Mouse (Mus musculus) gastrocnemius, adult 18-20 months (tissue): ENCODE data around the gene Gm20721. TPM values are rescaled to one million over a fixed set of nuclear protein-coding genes. Genes with fewer than 3 reads are reported as not detected.

Experiments
- DNase-seq: peaks from one replicate; pipeline ENCODE4 v3.0.0; 2021; ENCODE audit warnings: low spot score
- total RNA-seq, 2 experiments: library from RNA; stranded (reverse); gene quantifications; 2 replicates each; pipeline ENCODE4 v1.2.3; 2021

Gene Gm20721
- total RNA-seq, 2 experiments from 2014 or later = 1.9 TPM

DNA sequence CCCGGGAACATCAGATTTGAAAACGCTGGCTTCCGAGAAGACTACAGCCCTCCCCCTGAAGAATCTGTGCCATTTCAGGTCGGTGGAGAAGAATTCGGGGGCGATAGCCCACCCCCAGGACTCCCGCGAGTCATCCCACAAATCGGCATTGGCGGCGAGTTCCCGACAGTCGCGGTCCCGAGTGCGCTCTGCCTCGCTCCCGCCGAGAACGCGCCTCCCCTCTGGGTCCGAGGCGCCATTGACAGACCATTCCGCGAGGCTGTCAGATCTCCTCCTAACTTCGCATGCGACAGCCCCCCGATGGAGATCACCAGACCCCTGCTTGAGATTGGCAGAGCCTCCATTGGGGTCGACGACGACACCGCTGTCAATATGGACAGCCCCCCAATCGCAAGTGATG, 48.0 kb downstream of the Gm20721 start:
- no peak for DNase-seq

DNA sequence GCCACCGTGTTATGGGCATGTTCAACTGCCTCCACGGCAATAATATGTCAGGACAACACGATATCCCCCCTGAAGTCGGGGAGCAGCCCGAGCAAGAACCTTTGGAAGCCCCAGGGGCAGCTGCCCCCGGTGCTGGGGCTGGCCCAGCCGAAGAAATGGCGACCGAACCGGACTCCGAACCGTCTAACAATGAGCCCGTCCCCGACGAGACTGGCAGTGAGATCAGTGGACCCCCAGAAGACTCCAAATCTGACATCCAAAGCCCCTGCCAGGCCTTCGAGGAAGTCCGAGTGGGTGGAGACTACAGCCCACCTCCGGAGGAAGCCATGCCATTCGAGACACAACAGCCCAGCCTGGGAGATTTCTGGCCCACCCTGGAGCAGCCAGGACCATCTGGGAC, 48.7 kb downstream of the Gm20721 start:
- DNase-seq = no peak

DNA sequence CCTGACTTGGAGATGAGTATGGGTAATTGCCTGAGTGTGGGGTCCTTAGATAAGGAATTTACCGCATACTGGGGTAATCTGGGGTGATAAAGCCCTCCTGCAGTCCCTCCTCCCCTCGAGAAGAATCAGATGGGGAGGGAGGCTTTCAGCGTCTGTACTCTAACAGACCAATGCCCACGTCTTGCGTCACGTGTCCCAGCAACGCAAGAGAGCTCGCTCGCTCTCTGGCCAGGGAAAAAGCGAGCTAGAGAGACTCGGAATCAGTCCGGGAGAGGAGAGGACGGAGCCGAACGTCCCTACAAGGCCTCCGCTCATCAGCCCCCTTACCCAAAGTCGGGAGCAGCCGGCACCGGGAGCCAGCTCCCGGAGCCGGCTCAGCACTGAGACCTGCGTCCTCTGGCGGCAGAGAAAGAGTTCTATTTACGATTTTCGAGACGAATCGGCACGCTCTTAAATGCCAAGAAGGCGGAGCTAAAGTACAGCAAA, 49.4 kb downstream of the Gm20721 start:
- peak; percentile 12 for DNase-seq

DNA sequence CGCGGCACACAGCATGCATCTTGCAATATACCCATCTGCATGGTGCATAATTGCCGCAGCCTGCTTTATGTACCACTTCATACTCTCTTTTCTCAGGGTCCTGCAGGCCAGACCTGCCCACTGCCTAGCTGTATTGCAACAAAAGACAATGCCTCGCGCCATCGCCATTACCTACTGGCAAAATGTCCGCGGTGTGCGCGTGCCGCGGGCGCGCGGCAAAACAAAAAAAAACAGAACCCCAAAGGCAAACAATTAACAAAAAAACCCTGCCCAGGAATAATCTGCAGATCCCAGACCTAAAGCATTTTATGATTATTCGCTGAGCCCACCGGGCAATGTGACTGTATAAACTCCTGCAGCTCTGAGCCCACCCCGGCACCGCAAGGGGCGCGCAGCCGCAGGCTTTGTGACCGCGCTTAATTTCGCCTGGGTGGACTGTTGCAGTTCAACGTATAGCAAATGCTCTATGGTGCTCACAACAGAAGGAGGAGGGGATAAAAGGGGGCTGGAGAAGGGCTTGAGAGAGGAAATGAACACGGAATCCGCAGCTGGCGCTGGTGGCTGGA, 50.5 kb downstream of the Gm20721 start:
- no peak for DNase-seq

DNA sequence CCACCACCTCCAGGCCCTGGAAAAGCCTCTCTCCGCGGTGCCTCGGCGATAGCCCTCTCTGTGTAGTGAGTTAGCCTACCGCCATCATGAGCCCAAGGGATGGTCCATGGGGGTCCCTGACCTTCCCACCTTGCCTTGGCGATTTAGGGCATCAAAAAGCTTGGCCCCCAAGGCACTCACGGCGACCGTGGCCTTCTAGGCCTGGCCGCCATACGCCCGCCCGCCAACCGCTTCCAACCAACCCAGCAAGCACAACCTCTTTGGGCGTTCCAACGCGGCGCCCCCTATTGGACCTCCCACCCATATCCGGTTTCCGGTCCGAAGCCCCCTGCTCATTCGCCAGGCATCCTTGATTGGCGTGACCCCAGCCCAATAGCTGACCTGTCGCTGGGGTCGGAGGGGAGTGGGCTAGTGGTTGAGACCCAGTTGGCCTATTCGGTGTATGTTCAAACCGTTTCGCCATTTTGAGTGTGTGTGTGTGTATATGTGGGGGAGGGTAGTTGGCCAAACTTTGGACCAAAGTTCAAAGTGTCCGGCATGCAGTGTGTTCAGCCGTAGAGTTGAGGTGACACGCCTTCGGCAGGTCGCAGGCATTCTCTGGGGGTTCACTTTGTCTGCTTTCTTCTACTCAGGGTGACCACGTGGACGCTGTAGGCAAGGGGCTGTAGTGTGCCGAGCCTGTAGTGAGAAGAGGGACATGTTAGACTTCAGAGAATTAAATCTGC, 51.2 kb downstream of the Gm20721 start:
- DNase-seq = no peak

DNA sequence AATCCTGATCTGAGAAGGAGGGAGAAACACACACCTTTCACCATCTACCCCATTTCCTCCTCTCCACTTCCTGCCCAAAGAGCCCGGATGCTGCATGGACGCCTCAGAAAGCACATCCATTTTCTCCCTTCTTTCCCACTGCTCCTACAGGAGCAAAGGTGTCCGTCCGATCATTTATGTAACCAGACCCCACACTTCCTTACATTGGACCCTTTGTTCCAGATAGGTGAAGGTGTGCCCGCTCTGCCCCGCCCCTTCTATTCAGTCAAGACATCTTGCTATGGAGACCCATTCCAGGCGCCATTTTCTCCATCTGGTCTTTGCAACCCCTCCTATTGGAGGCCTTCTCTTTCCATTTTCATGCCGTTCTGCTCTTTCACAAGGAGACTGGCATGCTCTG, 52.1 kb downstream of the Gm20721 start:
- DNase-seq = no peak

DNA sequence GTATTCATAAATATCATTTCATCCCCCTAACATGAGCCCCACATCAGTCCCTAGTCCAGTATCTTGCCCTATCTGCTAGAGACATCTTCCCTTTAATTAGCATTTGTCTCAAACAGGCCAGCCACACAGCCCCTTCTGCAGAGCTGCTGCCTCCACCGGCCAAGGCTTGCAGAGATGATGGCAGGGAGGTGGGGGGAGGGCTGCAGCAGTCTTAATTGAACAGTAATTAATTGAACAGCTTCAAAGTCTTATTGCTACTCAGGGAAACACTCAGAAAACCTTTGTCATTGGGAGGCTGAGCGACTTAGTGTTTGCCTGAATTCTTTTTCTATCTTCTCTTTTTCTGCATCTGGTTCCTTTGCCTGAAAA, 54.9 kb downstream of the Gm20721 start:
- DNase-seq = no peak

DNA sequence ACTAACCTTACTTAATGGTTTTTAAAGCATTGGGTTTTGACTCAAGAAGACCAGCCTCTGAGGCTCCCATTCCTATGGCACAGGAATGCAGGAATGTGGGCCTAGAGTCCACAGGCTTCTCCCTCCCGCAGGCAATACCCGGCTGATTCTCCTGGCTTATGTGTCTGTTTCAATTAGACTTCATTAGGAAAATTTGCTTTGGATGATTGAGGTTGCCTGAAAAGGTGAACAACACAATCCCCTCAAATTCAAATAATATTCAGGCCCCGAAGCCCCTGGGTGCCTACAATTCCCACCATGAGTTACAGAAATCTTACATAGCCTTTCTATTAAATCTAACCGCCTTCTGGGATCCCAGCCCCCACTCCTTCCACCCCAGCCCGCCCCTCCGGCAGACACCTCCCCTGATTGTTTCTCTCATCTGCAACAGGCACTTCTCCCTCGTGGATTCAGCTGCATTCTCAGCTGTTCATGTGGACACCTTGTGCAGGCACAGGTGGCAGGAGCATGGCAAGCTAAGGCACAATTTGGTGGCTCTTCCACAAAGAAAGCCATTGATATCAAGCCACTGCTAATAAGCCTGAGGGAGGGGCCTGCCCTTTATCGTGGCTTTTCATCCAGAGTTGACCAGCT, 55.4 kb downstream of the Gm20721 start:
- DNase-seq = no peak

DNA sequence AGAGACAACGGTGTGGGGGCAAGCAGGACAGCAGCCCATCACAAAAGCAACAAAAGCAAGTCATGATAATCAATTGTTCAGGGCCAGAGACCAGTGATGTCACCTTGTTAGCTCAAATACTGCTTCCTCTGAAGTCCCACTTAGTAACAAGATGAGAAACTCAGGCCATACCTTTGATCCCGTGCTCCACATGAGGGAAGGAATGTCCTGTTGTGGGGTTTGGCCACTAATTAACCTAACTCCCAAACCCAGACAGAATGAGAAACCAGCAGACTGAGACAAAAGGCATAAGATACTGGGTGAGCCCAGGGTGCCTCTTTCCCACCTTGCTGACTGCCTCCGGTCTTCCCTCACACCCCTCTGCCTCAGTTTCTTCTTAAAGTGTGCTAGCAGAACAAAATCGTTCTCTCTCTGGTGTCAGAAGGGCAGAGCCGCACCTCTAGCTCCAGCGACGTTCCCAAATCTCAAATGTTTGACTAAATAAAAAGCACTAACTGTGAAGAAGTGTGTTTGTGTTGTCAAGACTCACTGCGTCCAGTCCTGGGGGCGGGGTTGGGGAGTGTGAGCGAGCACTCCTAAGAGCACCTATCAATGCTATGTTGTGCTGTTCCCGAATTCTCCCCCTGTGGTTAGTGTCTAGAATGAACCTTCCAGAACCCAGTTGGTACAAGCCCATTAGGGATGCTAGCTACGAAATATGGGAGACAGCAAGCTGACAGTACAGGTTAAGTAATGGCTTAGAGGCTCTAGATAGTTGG, 57.7 kb downstream of the Gm20721 start:
- no peak for DNase-seq

DNA sequence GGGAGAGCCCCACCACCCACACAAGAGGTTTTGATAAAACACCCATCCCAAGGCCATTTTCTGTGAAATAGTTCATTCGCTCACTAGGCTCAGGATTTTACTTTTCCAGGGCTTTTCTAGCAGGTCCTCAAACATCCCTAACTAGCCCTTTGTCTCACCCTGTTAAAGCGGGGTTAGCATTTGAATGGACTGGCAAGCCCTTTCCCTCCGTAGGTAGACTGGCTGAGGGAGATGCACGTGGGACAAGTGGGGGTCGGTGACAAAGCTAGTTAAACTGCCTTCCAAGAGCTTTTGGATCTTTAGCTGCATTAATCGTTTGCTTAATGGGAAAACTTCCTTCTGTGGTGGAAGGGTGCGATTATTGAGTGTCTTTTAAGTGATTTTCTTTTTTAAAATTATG, 58.6 kb downstream of the Gm20721 start:
- DNase-seq = no peak

DNA sequence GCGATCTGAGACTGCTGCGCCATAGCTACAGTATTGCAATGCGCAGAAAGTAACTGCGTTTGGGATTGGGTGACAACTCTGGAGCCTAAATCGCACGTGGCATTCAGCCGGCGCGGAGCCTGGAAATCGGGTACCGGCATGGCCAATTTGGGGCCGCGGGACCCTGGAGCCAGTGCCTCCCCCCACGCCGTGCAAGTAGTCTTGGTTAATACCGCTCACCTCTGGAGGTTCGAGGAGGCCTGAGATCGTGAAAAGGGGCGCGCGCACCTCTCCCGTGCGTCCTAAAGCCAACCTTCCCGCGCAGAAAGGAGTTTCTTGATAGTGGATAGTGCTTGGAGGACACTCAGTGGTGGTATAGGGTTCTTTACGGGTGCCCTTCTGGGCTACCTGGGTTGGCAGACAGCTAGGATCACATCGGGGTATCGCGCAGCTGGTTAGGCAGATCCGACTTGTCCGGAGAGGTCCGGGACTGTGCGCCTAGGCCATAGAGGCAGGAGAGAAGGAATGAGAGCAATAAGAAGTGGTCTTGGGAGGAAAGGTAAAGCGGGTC, 60.5 kb downstream of the Gm20721 start:
- no peak for DNase-seq

DNA sequence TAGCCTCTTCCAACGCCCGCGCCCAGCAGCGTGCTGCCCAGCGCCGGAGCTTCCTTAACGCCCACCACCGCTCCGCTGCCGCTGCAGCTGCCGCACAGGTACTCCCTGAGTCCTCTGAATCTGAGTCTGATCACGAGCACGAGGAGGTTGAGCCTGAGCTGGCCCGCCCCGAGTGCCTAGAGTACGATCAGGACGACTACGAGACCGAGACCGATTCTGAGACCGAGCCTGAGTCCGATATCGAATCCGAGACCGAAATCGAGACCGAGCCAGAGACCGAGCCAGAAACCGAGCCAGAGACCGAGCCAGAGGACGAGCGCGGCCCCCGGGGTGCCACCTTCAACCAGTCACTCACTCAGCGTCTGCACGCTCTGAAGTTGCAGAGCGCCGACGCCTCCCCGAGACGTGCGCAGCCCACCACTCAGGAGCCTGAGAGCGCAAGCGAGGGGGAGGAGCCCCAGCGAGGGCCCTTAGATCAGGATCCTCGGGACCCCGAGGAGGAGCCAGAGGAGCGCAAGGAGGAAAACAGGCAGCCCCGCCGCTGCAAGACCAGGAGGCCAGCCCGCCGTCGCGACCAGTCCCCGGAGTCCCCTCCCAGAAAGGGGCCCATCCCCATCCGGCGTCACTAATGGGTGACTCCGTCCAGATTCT, 61.6 kb downstream of the Gm20721 start:
- no peak for DNase-seq

DNA sequence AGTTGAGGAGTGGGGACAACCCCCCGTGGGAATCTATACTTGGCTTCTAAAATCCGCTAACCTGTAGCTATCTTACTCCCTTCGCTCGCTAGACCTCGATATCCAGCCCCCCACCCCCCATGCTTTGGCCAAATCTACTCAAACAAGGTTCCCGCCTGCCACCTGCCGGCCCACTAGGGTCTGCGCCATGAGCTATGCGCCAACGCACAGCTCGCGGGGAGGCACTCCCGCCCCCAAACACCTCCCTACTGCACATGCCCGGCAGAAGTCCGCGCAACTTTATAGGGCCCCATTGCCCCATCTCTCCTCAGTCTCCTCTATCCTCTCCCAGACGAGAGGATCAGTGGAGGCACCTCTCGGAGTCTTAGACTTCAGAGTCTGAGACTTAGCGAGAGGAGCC, 62.5 kb downstream of the Gm20721 start, which contains the start of gene Gnas:
Gnas (plus strand) TSS at position 310 of the 400 bp plus-strand sequence.
- DNase-seq = no peak

DNA sequence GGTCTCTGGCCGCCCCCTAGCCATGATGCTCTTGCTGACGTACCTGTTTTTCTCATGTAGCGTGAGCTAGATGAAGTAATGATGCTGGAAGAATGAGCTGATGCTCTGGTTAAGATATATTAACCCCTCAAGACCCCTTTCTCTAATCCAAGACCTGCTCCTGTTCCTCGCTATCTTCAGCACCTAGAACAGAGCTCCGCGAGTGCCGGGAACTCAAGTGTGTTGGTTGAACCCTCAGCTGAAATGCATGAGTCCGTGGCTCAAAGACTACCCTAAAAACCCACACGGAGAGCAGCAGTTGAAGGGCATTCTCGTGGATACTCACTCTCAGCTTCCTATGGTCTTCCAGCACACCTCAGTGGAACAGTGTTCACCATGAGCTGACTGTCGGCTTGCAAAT, 63.2 kb downstream of the Gm20721 start:
- no peak for DNase-seq

Other genes starting within 250 kb of the Gm20721 start
- gene Npepl1, start 236.4 kb downstream of the Gm20721 start, total RNA-seq = 10 to 100 TPM; 88.1 to 92.2 TPM
- 1,000 to 10,000 TPM; 1,321 to 1,349 TPM for gene Gnas, start 62.4 kb downstream of the Gm20721 start, total RNA-seq
- 10 to 100 TPM; 21.4 to 22.3 TPM for gene Nelfcd, start 69.1 kb upstream of the Gm20721 start, total RNA-seq
- 10 to 100 TPM; 25.1 to 30.3 TPM for gene Ctsz, start 92.3 kb upstream of the Gm20721 start, total RNA-seq
- under 1 TPM in 1 of 2 experiments, not detected in 1; 0.21 TPM for gene Tubb1, start 104.0 kb upstream of the Gm20721 start, total RNA-seq
- gene Atp5e, start 117.4 kb upstream of the Gm20721 start, total RNA-seq = 1,000 to 10,000 TPM; 1,038 to 1,073 TPM
- 10 to 100 TPM; 37.8 to 47.2 TPM for gene Prelid3b, start 126.4 kb upstream of the Gm20721 start, total RNA-seq